Mouse (Mus musculus) ovary, adult 18-20 months (tissue): Measurements from ENCODE around the gene P3h2.

ENCODE experiments used
- DNase-seq: peaks from one replicate; pipeline ENCODE4 v3.0.0; 2022; ENCODE audit warnings: low spot score, mixed read lengths

Gene P3h2

DNA sequence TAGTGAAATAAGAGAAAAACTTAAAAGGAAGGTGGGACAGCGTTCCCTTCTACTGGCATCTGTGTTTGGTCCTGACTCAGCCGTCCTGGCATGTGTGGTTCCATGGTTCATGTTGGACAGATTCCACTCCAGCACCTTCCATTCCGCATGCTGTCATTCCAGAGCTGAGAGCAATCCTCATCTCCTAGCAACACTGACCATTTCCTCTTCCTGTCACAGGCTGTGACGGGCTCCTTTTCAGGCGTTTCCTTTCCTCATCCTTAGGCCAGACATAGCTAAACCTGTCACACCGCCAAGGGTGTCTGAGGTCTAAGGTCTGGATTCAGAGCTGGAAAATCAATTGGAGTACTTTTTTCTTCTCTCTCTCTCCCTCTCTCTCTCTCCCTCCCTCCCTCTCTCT, 40.5 kb downstream of the P3h2 start:
- no peak for DNase-seq

DNA sequence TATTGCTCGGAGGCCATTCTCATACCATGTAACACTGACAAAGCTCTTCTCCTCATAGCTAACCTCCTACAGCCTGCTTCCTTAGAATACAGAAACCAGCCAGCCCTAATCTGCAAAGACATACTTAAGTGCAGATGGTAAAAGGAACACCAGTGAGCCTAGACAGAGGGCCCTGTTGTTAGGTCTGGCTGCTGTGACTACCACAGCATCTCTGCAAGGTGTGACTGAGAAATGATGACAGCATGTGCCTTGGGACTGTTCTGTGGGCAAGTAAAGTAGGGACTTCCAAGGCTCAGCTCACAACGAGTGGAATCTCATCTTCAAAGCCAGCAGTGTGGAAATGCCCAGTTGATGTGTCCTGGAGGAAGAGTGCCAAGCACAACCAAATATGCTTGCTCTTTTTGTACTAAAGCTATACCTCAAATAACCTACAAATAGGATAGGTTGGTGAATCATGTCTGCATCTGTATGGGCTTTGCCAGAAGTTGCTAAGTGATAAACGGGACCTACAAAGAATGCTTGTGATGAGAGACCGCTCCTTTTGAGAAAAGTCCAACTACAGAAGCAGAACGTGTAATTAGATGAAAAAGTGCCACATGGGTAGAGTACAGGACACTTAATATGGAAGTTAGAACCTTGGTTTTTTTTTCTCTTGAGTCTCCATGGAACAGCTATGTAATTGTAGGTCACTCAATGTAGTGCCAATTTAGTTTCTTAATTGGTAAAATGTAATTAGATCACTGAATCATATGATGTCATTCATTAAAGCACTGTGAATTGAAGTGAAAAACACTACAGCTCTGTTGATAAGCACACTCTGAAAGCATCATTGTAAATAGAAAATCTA, 45.1 kb downstream of the P3h2 start:
- DNase-seq = no peak

- no peak for DNase-seq
Measured at GRCm38 (mm10) chr16:26053631-26054030, 52.0 kb downstream of the P3h2 start.

- DNase-seq = peak; percentile 58
Measured at GRCm38 (mm10) chr16:26049393-26050087, 56.0 kb downstream of the P3h2 start.

DNA sequence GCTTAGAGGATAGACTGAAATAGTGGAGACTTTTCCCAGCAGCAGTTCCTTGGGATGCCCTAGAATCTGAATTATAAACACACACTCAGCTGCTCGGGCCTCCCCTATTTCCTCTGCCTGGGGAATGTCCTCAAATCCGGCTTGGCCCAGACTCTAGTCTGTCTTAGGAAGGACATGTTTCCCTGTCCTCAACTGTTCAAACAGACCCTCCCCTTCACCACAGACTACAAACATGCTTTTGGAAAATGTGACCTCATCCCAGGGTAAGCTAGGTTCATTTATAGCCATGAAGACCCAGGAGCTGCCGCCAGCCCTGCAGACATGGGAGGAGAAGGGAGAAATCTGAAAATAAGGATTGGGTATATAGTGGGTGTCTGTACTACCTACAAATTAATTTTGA, 57.7 kb downstream of the P3h2 start:
- no peak for DNase-seq

DNA sequence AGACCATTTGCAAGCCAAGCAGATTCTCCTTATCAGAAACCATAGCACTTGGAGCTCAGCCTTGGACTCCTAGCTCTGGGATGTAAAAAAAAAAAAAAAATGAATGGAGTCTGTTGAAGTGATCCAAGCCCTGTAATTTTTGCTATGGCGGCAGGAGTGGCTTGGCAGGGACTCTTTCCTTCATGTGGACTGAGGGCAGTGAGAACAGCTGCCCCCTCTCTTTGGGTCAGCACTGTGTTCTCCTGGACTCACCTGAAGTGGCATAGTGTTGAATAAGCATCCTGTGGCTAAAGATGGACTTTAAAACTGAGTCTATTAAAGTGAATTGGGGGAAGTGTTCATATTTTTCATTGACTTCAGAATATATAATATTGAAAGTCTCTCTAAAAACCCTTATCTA, 58.2 kb downstream of the P3h2 start:
- no peak for DNase-seq

- DNase-seq = no peak
Measured at GRCm38 (mm10) chr16:26041929-26042303, 63.7 kb downstream of the P3h2 start.

- peak; percentile 29 for DNase-seq
Measured at GRCm38 (mm10) chr16:26041021-26041928, 64.3 kb downstream of the P3h2 start.

DNA sequence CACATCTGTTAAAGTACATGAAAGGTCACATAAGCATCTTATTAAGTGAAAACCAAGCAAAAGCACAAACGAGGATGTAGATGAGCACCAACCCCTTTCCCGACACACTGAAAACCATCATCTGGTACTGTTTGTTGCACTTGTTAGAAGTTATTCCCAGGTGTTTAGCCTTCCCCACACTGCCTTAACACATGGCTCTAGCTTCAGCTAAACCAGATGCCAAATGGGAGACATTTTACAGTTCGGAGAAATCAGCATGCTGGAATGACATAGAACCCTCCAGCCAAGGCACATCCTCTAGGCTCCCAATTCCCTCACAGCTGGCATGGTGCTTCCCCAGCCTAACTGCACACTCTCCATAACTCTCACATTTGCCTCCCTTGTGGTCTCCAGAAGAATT, 66.3 kb downstream of the P3h2 start:
- DNase-seq = no peak

- no peak for DNase-seq
Measured at GRCm38 (mm10) chr16:26035525-26035924, 70.1 kb downstream of the P3h2 start.

DNA sequence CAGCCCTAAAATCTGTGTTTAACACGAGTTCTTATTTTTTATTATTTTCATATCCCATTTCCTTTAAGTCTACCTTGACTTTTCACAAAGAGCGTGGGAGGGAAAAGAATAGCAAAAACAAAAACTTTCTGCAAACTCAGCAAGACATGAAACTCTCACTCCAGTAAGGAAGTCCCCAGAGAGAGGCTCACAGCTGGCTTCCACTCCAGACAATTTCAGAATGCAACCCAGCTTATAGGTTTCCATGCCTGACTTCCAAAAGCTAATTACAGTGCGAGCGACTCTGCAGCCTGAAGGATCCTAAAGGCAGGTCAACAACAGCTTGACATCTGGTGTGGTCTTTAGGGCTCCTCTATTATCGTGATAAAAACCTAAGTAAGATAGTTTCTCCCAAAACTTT, 70.5 kb downstream of the P3h2 start:
- DNase-seq = no peak

DNA sequence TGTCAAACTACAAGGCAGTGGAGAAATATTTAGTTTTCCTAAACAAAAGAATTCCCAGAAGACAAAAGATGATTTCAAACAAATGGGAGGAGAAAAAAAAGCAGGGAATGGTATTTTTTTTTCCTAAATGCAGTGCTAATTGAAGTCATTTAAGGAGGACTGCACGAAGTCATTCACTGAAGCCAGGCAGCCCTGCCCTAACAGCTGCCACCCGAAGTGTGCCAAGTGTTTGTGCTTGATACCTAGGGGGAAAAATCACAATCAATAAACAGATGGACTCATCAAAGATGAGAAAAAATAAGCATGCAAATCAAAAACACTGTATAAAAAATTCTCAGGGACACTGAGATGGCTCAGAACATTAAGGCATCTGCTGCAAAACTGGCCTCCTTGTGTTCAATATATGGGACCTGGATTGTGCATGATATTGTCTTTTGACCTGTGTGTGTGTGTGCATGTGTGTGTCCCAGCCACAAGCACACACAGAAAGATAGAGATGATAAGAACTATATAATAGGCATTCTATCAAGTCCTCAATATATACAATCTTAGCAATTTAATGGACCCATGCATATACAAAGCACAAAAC, 76.1 kb downstream of the P3h2 start:
- DNase-seq = no peak

GRCm38 (mm10) chr16:26026416-26026815, 79.2 kb downstream of the P3h2 start:
- no peak for DNase-seq

- no peak for DNase-seq
Measured at GRCm38 (mm10) chr16:26024543-26024942, 81.0 kb downstream of the P3h2 start.

- DNase-seq = no peak
Measured at GRCm38 (mm10) chr16:26023352-26023751, 82.2 kb downstream of the P3h2 start.

DNA sequence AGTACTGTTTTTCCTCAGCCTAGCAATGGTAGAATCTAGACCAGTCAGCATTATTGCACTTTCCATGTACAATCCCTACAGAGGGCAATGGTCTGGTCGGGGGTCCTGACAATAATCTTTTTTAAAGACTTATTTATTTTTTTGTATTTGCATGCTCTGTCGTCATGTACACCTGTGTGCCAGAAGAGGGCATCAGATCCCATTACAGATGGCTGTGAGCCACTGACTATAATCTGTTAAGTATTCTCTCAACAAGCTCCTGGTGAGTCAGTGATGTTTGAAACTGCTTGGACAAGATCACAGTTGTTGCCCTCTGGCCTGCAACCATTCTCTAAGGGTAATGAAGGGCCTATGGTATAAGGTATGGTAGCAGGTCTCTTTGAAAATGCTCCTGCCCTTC, 83.8 kb downstream of the P3h2 start:
- no peak for DNase-seq

DNA sequence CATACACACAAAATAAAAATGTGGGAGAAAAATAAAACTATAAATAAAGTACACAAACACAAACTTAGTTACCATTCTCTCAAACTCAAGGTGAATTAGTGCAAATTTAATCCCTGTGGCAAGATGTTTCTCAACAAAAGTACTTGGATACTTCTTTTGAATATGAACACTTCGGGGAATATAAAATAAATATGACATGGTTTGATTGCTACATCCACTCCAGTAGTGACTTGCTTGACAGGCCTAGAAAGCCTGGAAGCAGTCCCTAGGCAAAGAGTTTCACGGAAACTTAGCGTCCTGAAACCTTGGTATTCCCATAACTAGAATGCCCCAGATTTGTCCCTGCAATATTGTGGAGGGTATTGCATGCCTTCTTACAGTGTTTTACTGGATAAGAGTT, 99.8 kb downstream of the P3h2 start:
- no peak for DNase-seq

- no peak for DNase-seq
Measured at GRCm38 (mm10) chr16:26003261-26003660, 102.3 kb downstream of the P3h2 start.

GRCm38 (mm10) chr16:26002848-26003247, 102.7 kb downstream of the P3h2 start:
- DNase-seq = no peak

- DNase-seq = no peak
Measured at GRCm38 (mm10) chr16:25994605-25995004, 111.0 kb downstream of the P3h2 start.

DNA sequence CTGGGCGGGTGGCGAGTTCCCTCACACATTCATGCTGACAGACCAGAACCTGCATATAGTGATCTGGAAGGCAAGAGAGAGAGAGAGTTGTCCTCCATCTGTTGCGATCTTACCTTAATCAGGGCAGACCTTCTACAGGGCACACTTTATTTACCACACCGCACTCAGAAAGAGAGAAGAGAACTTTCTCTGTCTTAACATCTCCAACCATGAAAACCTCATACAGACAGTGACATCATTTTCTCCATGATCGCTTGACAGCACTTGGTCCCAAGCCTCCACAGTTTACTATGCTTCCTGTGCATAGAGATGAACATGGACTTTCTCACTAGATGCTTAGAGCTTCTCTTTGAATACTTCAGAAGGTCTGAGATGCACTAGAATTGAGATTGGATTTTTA, 118.4 kb downstream of the P3h2 start:
- no peak for DNase-seq

DNA sequence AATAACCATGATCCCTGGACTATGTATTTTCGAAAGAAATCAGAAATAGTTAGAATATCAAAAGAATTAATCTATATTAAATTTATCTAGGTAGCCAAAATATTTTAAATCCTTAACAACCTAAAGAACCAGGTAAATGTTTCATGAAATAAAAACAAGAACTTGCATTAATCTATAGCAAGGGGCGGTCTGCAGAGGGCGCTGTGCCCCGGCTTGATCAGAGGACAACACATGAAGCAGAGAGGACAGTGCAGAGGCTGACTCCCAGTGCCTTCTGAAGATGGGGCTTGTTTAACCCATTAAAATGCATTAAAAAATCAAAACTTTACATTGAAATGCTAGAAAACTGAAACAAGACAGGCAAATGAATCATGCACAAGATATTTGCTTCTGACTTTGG, 121.9 kb downstream of the P3h2 start:
- no peak for DNase-seq
